In genomic region chr11:119692196-119692910, GRCm38 (mm10) we compare ENCODE assay signal across 31 mouse cellular contexts.
DNase-seq lines count a peak whose midpoint lies in the region; ATAC-seq and TF ChIP-seq lines count a peak whose summit lies in the region.
"Had no signal": no experiment of that assay in that cellular context is flagged by ENCODE, and none has a peak within 500 bp of the region (broad histone marks: within the 10 kb centered on the region; RNA-seq: fewer than 3 reads in every experiment).

No protein-coding gene starts in this region.

- TF ChIP-seq CTCF in bone marrow macrophage, adult 2 months (IDR thresholded peaks at IDR 0.05; ENCODE audit: low read depth, low read length) = no peak
- no peak for TF ChIP-seq CTCF in intestine, postnatal 0 days (IDR thresholded peaks at IDR 0.05; ENCODE audit: low read depth)

- peaks cover 0 to 14% of the 10 kb centered on the region in 2 experiments; a peak in 2 of 4 replicates for H3K4me1 ChIP-seq in ES-E14 (ENCODE audit: control insufficient read depth in 2 of 2, insufficient read depth in 2 of 2, low read length in 2 of 2, poor library complexity in 1 of 2)
- peaks cover 55% of the 10 kb centered on the region for H3K4me1 ChIP-seq in bone marrow macrophage, adult 2 months (ENCODE audit: control insufficient read depth, insufficient read depth, low read length)
- 0 out of 2 replicates have a peak, but pooled peaks cover 3% of the 10 kb centered on the region for H3K4me1 ChIP-seq in intestine, postnatal 0 days (replicated peaks; ENCODE audit: control insufficient read depth, insufficient read depth, low read length)

- 0 out of 2 replicates have a peak, but pooled peaks cover 1% of the 10 kb centered on the region for H3K36me3 ChIP-seq in ES-E14 (ENCODE audit: control insufficient read depth, insufficient read depth, low read length, poor library complexity, severe bottlenecking)
- no peaks in the 10 kb centered on the region for H3K36me3 ChIP-seq in intestine, postnatal 0 days (ENCODE audit: control insufficient read depth, insufficient read depth)
- H3K36me3 ChIP-seq: embryonic facial prominence, embryonic 12.5 days; embryonic facial prominence, embryonic 15.5 days; forebrain, embryonic 12.5 days; heart, embryonic 12.5 days; heart, embryonic 15.5 days; hindbrain, embryonic 13.5 days had no signal

- 85% methylated on average over 6 of the region's 6 CpGs for WGBS in intestine, postnatal 0 days

- peak; percentile 17 for DNase-seq in ES-E14 (ENCODE audit: low read depth, low spot score)
- peak; percentile 16 for DNase-seq in T-cell, adult 2 months (ENCODE audit: low spot score)
- peak; percentile 40 for DNase-seq in naive thymus-derived CD4-positive, alpha-beta T cell, adult 2 months (ENCODE audit: low read depth)
- DNase-seq in thymus, postnatal 4 days = no peak
- no peak for DNase-seq in heart, postnatal 14 days
- DNase-seq: adrenal gland, adult 2 months; adrenal gland, postnatal 14 days; cerebellum, adult 11-12 months; cerebellum, adult 8-10 months; cerebellum, postnatal 10 days; cerebellum, postnatal 36 days; gastrocnemius, adult 2 months; gastrocnemius, postnatal 14 days; heart, adult 11 months; heart, postnatal 10 days; kidney, adult 2 months had no signal

- no peak overlapping the region for H3K9ac ChIP-seq in ES-E14 (ENCODE audit: insufficient read depth, low read depth, low read length, poor library complexity, severe bottlenecking)
- no peak overlapping the region for H3K9ac ChIP-seq in intestine, postnatal 0 days (ENCODE audit: low read depth, low read length)
- H3K9ac ChIP-seq: embryonic facial prominence, embryonic 12.5 days; embryonic facial prominence, embryonic 15.5 days; forebrain, embryonic 12.5 days; heart, embryonic 12.5 days; heart, embryonic 15.5 days; hindbrain, embryonic 13.5 days had no signal

- H3K4me2 ChIP-seq in intestine, postnatal 0 days (replicated peaks; ENCODE audit: low read depth) = no peak overlapping the region
- H3K4me2 ChIP-seq: embryonic facial prominence, embryonic 12.5 days; embryonic facial prominence, embryonic 15.5 days; forebrain, embryonic 12.5 days; heart, embryonic 12.5 days; heart, embryonic 15.5 days; hindbrain, embryonic 13.5 days had no signal

- intact Hi-C loops in heart, postnatal 14 days (cut with DNase I) = no loop called here

- H3K9me3 ChIP-seq in ES-E14 (ENCODE audit: control insufficient read depth, insufficient read depth, low read depth, low read length) = no peaks in the 10 kb centered on the region
- 0 out of 2 replicates have a peak, but pooled peaks cover 3% of the 10 kb centered on the region for H3K9me3 ChIP-seq in intestine, postnatal 0 days (ENCODE audit: control insufficient read depth)
- H3K9me3 ChIP-seq: embryonic facial prominence, embryonic 12.5 days; embryonic facial prominence, embryonic 15.5 days; forebrain, embryonic 12.5 days; G1E; heart, embryonic 12.5 days; heart, embryonic 15.5 days; hindbrain, embryonic 13.5 days had no signal

- no peak for TF ChIP-seq POLR2A in bone marrow macrophage, adult 2 months (IDR thresholded peaks at IDR 0.05; ENCODE audit: borderline replicate concordance, low read depth, low read length)

- H3K27me3 ChIP-seq in intestine, postnatal 0 days (replicated peaks; ENCODE audit: control insufficient read depth, insufficient read depth, low read length) = no peaks in the 10 kb centered on the region
- H3K27me3 ChIP-seq: embryonic facial prominence, embryonic 12.5 days; embryonic facial prominence, embryonic 15.5 days; forebrain, embryonic 12.5 days; heart, embryonic 12.5 days; heart, embryonic 15.5 days; hindbrain, embryonic 13.5 days; Patski had no signal

- H3K4me3 ChIP-seq in ES-E14 (ENCODE audit: insufficient read depth in 1 of 2, low read depth in 1 of 2, low read length in 2 of 2, poor library complexity in 1 of 2, severe bottlenecking in 1 of 2) = no peak overlapping the region
- no peak overlapping the region for H3K4me3 ChIP-seq in bone marrow macrophage, adult 2 months (ENCODE audit: insufficient read depth, low read length)
- no peak overlapping the region for H3K4me3 ChIP-seq in intestine, postnatal 0 days (ENCODE audit: low read depth, low read length)
- H3K4me3 ChIP-seq: embryonic facial prominence, embryonic 12.5 days; embryonic facial prominence, embryonic 15.5 days; forebrain, embryonic 12.5 days; gastrocnemius, adult 2 months; heart, embryonic 12.5 days; heart, embryonic 15.5 days; hindbrain, embryonic 13.5 days had no signal

- in situ Hi-C loops in ES-E14 (cut with MboI; ENCODE audit: low sequenced_read_pairs in 2 of 2, unreplicated experiment in 2 of 2) = no loop called here

- no peak overlapping the region for H3K27ac ChIP-seq in ES-E14 (ENCODE audit: insufficient read depth, low read depth, low read length, poor library complexity, severe bottlenecking)
- peak overlapping the region; percentile 63 for H3K27ac ChIP-seq in bone marrow macrophage, adult 2 months (ENCODE audit: insufficient read depth, low read depth, low read length)
- no peak overlapping the region for H3K27ac ChIP-seq in intestine, postnatal 0 days (ENCODE audit: low read depth, low read length)
- H3K27ac ChIP-seq: embryonic facial prominence, embryonic 12.5 days; embryonic facial prominence, embryonic 15.5 days; forebrain, embryonic 12.5 days; gastrocnemius, adult 2 months; heart, embryonic 15.5 days; hindbrain, embryonic 13.5 days; hindbrain, postnatal 0 days had no signal

- no peak for ATAC-seq in intestine, postnatal 0 days
- ATAC-seq: CD4-positive, CD25-positive, alpha-beta regulatory T cell, adult 4 months; forebrain, embryonic 16.5 days; hindbrain, postnatal 0 days; inflammation-experienced regulatory T-cells, adult 6 months; intestine, embryonic 16.5 days; Patski had no signal

TF ChIP-seq in ES-E14, 5 proteins besides CTCF, POLR2A, EP300 and RAD21:
- TF ChIP-seq CHD2 (IDR thresholded peaks at IDR 0.05; ENCODE audit: low read depth, low read length) = no peak
- TF ChIP-seq MAFK (IDR thresholded peaks at IDR 0.05; ENCODE audit: insufficient read depth, low read depth, low read length) = peak; percentile 27; the same call in 1 of the 2 replicates

Comparison
In these comparisons a context has a peak if more than half of its experiments do, and no peak if none do; other contexts are left out.
1. DNase-seq: peak in ES-E14 (single experiment), T-cell, adult 2 months (single experiment) and naive thymus-derived CD4-positive, alpha-beta T cell, adult 2 months (single experiment); none in thymus, postnatal 4 days (single experiment) and heart, postnatal 14 days (0 of 2).